Mouse (Mus musculus) kidney, embryonic 16.5 days (tissue): ENCODE data around the gene Hacd2. TPM values are rescaled to one million over a fixed set of nuclear protein-coding genes. Genes with fewer than 3 reads are reported as not detected.

Experiments
- ATAC-seq: fragments of 200-750 bp; cut with Nextera tagmentation; 2 replicates; pipeline ENCODE4 v1.8.0; 2017; ENCODE audit warnings: moderate TSS enrichment; ENCODE audit not compliant: low FRiP score, low TSS enrichment
- H3K27ac ChIP-seq: fragments of 300-500 bp; sonication (generic); 2 replicates; pipeline ENCODE4 v1.5.1; 2014; ENCODE audit warnings: low read length
- H3K27me3 ChIP-seq: fragments of 300-500 bp; sonication (generic); 2 replicates; pipeline ENCODE4 v1.6.1; 2014; ENCODE audit warnings: low read length, control low read depth, mixed read lengths; ENCODE audit not compliant: insufficient read depth
- H3K36me3 ChIP-seq: fragments of 300-500 bp; sonication (generic); 2 replicates; pipeline ENCODE4 v1.6.1; 2014; ENCODE audit warnings: low read length, control low read depth, mixed read lengths; ENCODE audit not compliant: insufficient read depth
- H3K4me1 ChIP-seq: fragments of 300-500 bp; sonication (generic); 2 replicates; pipeline ENCODE4 v1.6.1; 2014; ENCODE audit warnings: low read length, control low read depth, mixed read lengths; ENCODE audit not compliant: insufficient read depth
- H3K4me2 ChIP-seq: fragments of 300-500 bp; sonication (generic); replicated peaks from 2 replicates; pipeline ENCODE4 v1.6.1; 2014; ENCODE audit warnings: low read depth, low read length
- H3K4me3 ChIP-seq: fragments of 300-500 bp; sonication (generic); 2 replicates; pipeline ENCODE4 v1.5.1; 2014; ENCODE audit warnings: mild to moderate bottlenecking, low read length
- H3K9ac ChIP-seq: fragments of 300-500 bp; sonication (generic); replicated peaks from 2 replicates; pipeline ENCODE4 v1.6.1; 2014; ENCODE audit warnings: low read length
- H3K9me3 ChIP-seq: fragments of 300-500 bp; sonication (generic); 2 replicates; pipeline ENCODE4 v1.6.1; 2016; ENCODE audit warnings: low read length, control low read depth
- WGBS: fragments of 180-500 bp; shearing (Covaris S2); extraction: QIAGEN DNeasy Blood & Tissue Kit; methylation state at CpG from one replicate; pipeline ENCODE4 v1.1.7; 2014; 5-methylcytosine and 5-hydroxymethylcytosine counted together
- polyA plus RNA-seq: library from polyadenylated mRNA; unstranded; fragments of >200 nt; fragmentation: Nextera tagmentation; extraction: Ambion mirVana; gene quantifications from 2 replicates; pipeline ENCODE4 v1.2.1, GENCODE M21; 2015

Hacd2 gene
- polyA plus RNA-seq, 1 experiment from 2014 or later, result 111 TPM

DNA sequence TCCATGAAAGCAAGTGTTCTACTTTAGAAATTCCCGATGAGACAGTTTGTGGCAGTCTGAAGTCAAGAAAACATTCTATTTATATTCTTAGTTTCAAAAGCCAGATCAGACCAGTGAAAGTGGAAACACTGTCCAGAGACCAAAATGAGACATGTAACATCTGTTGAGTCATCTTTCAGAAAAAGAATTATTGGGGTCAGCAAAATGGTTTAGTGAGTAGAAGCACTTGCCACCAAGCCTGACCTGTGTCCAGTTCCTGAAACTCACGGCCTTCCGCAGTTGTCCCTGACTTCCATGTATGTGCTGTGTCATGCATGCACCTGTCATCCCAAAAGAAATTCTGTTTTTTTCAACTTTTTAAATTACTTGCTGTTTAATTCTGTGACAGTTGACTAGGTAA is 34.6 kb downstream of the Hacd2 start:
- ATAC-seq, result no peak
- H3K4me2 ChIP-seq, result no peak overlapping the region
- H3K27me3 ChIP-seq, result no peaks in the 10 kb centered on the region
- H3K36me3 ChIP-seq, result no peaks in the 10 kb centered on the region
- H3K9me3 ChIP-seq, result no peaks in the 10 kb centered on the region
- no peak overlapping the region for H3K9ac ChIP-seq
- no peak overlapping the region for H3K4me3 ChIP-seq
- WGBS, result 69% methylated on average over 3 of the region's 3 CpGs
- H3K27ac ChIP-seq, result no peak overlapping the region
- H3K4me1 ChIP-seq, result no peaks in the 10 kb centered on the region

DNA sequence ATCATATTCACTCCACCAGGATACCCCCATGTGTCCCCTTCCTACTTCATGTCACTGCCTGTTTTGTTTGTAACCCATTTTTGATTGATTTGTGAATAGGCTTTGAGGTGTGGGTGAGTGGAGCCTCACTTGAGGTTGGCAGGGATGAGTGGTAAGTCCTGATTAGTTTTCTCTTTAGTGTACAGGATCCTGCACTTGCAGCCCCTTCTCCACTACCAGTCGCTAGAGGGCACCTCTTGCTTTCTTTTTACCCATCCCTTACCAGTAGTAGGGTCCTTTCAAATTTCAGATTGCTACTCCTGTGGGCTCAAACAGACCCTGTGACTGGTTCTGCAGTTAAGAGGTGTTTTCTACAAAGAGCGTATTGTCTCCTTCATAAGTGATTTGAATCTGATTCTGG is 38.8 kb downstream of the Hacd2 start:
- 59% methylated on average over 2 of the region's 2 CpGs for WGBS
- no peaks in the 10 kb centered on the region for H3K9me3 ChIP-seq
- H3K4me3 ChIP-seq, result no peak overlapping the region
- no peaks in the 10 kb centered on the region for H3K27me3 ChIP-seq
- no peaks in the 10 kb centered on the region for H3K4me1 ChIP-seq
- no peak overlapping the region for H3K4me2 ChIP-seq
- no peak for ATAC-seq
- no peak overlapping the region for H3K27ac ChIP-seq
- H3K9ac ChIP-seq, result no peak overlapping the region
- no peaks in the 10 kb centered on the region for H3K36me3 ChIP-seq

DNA sequence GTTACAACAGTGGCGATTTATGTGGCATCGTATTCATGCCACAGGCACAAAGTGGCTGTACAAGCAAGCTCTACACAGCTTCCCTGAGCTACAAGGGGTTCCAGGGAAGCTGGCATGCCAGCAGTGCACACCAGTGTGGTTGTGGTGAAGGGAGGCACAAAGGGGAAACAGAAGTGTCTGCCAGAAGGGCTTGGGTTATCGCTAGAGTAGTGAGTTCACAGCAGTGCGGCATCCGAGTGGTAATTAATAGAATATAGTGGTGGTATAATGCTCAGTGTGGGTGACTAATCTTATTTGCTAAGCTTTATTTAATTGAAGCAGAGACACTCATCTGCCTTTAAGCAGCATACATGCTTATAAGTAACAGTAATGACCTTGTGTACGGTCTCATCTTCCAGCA is 43.5 kb downstream of the Hacd2 start:
- H3K4me2 ChIP-seq, result no peak overlapping the region
- whole genome bisulfite sequencing, result 86% methylated on average over 6 of the region's 6 CpGs
- no peak overlapping the region for H3K9ac ChIP-seq
- H3K4me3 ChIP-seq, result no peak overlapping the region
- ATAC-seq, result no peak
- H3K4me1 ChIP-seq, result no peaks in the 10 kb centered on the region
- no peaks in the 10 kb centered on the region for H3K36me3 ChIP-seq
- H3K9me3 ChIP-seq, result no peaks in the 10 kb centered on the region
- no peak overlapping the region for H3K27ac ChIP-seq
- no peaks in the 10 kb centered on the region for H3K27me3 ChIP-seq

DNA sequence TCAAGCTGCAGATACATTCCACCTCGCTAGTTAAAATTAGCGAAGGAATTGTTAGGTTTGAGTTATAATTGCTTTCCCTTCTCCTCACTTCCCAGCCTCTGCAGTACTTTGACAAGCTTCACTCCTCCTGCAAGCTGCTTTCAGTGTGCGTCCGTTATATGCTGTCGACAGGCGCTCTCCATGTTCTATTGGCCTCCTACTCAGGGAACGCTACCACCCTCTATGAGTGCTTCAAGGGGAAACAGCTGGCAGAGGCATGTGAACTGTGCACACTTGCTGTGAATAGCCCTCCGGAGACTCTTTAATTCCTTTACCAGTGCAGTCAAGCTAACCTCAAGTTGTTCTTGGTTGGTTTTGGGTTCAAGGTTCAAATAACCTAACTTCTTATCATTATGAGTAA is 44.9 kb downstream of the Hacd2 start:
- ATAC-seq, result no peak

DNA sequence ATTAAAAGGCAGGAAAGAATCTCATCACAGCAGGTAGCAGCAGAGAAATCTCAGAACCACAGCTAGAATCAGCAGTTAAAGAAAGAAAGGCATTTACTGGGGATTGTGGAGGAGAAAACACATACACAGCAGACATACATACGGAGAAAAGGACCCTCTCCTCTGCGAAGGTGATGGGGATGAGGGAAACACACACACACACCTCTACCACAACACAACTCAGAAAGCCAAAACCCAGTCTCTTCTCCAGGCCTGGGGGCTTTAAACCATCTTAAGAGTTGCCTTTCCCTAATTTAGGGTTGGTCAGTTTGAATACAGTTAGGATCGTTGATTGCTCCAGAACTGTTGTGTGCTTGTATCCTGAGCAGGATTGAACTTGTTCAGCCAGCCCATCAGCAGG is 45.4 kb downstream of the Hacd2 start:
- WGBS, result 97% methylated on average over 3 of the region's 3 CpGs
- Histone ChIP-seq H3K4me1 (no peaks in the 10 kb centered on the region), H3K9ac (no peak overlapping the region), H3K4me2 (no peak overlapping the region), H3K36me3 (no peaks in the 10 kb centered on the region), H3K9me3 (no peaks in the 10 kb centered on the region), H3K27ac (no peak overlapping the region), H3K27me3 (no peaks in the 10 kb centered on the region), H3K4me3 (no peak overlapping the region)
- ATAC-seq, result no peak

More for the DNA sequence above, 44.9 kb downstream of the Hacd2 start:
- Histone ChIP-seq H3K9ac (no peak overlapping the region), H3K4me1 (no peaks in the 10 kb centered on the region), H3K27me3 (no peaks in the 10 kb centered on the region), H3K4me2 (no peak overlapping the region), H3K4me3 (no peak overlapping the region), H3K9me3 (no peaks in the 10 kb centered on the region), H3K27ac (no peak overlapping the region), H3K36me3 (no peaks in the 10 kb centered on the region)
- WGBS, result 51% methylated on average over 8 of the region's 8 CpGs

DNA sequence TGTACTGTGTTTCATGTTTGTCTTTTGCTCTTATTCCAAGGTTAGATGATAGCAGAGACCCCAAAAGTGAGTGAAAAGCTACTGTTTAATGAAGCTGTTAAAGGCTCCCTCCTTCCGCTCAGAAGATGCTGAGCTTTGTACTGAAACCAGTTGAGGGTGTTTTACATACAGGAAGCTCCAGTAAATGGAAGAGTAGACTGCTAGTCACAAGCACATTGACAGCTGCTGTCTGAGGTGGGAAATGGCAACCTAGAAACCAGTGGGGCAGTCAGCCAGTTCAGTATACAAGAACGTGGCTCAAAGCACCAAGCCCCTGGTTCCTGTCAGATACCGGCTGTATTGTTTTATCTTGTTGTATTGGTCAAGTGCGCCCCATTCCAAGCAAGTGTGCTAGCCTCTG is 46.7 kb downstream of the Hacd2 start:
- no peak overlapping the region for H3K9ac ChIP-seq
- H3K36me3 ChIP-seq, result no peaks in the 10 kb centered on the region
- no peak overlapping the region for H3K4me3 ChIP-seq
- ATAC-seq, result no peak
- H3K4me1 ChIP-seq, result no peaks in the 10 kb centered on the region
- no peak overlapping the region for H3K27ac ChIP-seq
- WGBS, result 94% methylated on average over 4 of the region's 4 CpGs
- no peak overlapping the region for H3K4me2 ChIP-seq
- no peaks in the 10 kb centered on the region for H3K9me3 ChIP-seq
- no peaks in the 10 kb centered on the region for H3K27me3 ChIP-seq

DNA sequence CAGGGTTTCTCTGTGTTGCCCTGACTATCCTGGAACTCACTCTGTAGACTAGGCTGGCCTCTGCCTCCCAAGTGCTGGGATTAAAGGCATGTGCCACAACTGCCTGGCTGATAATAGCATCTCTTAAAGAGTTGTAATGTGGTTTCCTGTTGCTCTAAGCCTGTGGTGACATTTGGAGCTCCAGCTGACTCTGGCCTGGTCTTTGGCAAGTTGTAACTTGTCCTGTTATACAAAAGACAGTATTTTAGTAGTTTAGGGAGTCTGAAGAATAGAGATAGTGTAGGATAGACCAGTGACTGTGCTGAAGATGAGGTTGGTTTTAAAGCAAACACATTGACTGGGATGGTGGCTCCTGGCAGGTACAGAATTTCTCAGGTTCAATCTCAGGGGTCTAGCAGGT is 52.2 kb downstream of the Hacd2 start:
- Histone ChIP-seq H3K9ac (no peak overlapping the region), H3K9me3 (no peaks in the 10 kb centered on the region), H3K4me1 (no peaks in the 10 kb centered on the region), H3K4me3 (no peak overlapping the region), H3K27ac (no peak overlapping the region), H3K4me2 (no peak overlapping the region), H3K27me3 (no peaks in the 10 kb centered on the region), H3K36me3 (peaks cover 14% of the 10 kb centered on the region; the same call in 1 of the 2 replicates)
- ATAC-seq, result no peak

DNA sequence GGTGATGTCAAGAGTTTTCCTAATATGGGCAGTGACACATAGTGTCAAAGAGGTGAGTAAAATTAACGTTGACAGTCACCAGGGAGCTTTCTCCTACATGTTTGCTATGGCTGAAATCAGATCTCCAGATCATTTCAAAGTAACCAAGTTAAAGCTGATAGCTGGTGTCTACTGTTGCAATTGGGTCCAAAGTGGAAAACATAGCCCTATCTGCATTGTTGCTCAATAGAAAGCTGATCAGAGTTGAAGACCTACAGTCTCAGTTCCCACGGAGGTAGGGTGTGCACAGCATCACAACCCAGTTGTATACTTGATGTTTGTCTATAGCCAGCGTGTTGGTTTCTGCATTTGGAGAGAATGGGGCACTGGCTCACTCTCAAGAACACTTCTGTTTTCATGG is 53.4 kb downstream of the Hacd2 start:
- 80% methylated on average over 3 of the region's 3 CpGs for WGBS
- Histone ChIP-seq H3K9me3 (no peaks in the 10 kb centered on the region), H3K27me3 (no peaks in the 10 kb centered on the region), H3K4me2 (no peak overlapping the region), H3K4me1 (no peaks in the 10 kb centered on the region), H3K27ac (no peak overlapping the region), H3K9ac (no peak overlapping the region), H3K36me3 (peaks cover 14% of the 10 kb centered on the region; the same call in 1 of the 2 replicates), H3K4me3 (no peak overlapping the region)
- ATAC-seq, result no peak

DNA sequence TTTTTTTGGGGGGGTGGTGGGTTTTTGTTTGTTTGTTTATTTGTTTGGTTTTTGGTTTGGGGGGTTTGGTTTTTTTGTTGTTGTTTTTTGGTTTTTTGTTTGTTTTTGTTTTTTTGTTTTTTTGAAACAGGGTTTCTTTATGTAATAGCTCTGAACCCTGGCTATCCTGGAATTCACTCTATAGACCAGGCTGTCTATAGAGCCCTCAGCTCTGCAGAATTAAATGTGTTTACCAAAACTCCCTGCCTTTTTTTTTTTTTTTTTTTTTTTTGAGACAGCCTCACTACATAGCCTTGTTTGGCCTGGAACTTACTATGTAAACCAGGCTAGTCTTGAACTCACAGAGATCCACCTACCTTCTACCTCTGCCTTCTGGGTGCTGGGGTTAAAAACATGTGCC is 71.3 kb downstream of the Hacd2 start:
- H3K4me2 ChIP-seq, result no peak overlapping the region
- no peak overlapping the region for H3K9ac ChIP-seq
- no peaks in the 10 kb centered on the region for H3K4me1 ChIP-seq
- no peak overlapping the region for H3K4me3 ChIP-seq
- H3K9me3 ChIP-seq, result no peaks in the 10 kb centered on the region
- H3K27ac ChIP-seq, result no peak overlapping the region
- peaks cover 3% of the 10 kb centered on the region; the same call in 1 of the 2 replicates for H3K36me3 ChIP-seq
- ATAC-seq, result no peak
- H3K27me3 ChIP-seq, result no peaks in the 10 kb centered on the region

DNA sequence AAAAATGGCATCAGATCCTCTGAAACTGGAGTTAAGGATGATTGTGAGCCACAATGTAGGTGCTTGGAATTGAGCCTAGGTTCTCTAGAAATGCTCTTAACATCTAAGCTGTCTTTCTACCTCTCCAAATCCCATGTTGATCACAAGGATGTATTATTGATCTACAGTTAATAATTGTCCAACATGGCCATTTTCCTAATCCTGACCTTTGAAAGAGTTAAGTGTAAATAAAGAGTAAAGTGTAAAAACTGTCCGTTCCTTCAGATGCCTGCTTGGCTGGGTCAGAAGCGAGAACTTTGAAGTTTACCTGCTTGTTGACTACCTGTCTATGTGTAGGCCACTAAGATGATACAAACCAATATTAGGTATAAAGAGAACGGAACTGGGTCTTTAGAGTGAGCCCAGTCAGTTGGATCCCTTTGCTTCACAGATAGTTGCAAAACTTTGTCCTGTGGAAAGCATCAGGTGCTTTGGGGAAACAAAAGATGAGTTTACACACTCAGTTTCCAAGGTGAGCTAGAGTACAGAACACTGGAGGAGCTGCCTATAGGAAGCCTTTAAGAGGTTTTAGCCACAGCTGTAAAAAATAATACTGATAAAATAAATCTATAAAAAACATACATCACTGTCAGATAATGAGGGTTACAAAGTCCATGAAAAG is 75.8 kb downstream of the Hacd2 start:
- WGBS, result 88% methylated on average over 3 of the region's 3 CpGs
- no peak overlapping the region for H3K4me2 ChIP-seq

More for the DNA sequence above, 75.8 kb downstream of the Hacd2 start:
- H3K4me1 ChIP-seq, result no peaks in the 10 kb centered on the region
- no peak overlapping the region for H3K27ac ChIP-seq
- peaks cover 3% of the 10 kb centered on the region; the same call in 1 of the 2 replicates for H3K36me3 ChIP-seq
- H3K4me3 ChIP-seq, result no peak overlapping the region
- H3K9ac ChIP-seq, result no peak overlapping the region
- no peak for ATAC-seq
- no peaks in the 10 kb centered on the region for H3K27me3 ChIP-seq
- no peaks in the 10 kb centered on the region for H3K9me3 ChIP-seq
